Mouse (Mus musculus) layer of hippocampus, postnatal 10 days (tissue): ENCODE data around the gene Sema3b. TPM values are rescaled to one million over a fixed set of nuclear protein-coding genes. Genes with fewer than 3 reads are reported as not detected.

ENCODE experiments used
- DNase-seq, 2 experiments: peaks; one replicate each; pipeline ENCODE4 v3.0.0; 2021; ENCODE audit warnings: low spot score in 2 of 2
- long read RNA-seq: library from polyadenylated mRNA; stranded (forward); transcript quantifications from one replicate; pipeline ENCODE4 v2.0.0, GENCODE M21; 2023
- total RNA-seq, 2 experiments: library from RNA; stranded (reverse); gene quantifications; 2 replicates each; pipeline ENCODE4 v1.2.3; 2021

Gene Sema3b
- total RNA-seq: 1 to 10 TPM; 3.5 to 3.7 TPM
- long read RNA-seq: 0 reads

GRCm38 (mm10) chr9:107608741-107609432 lies at the start of gene Sema3b:
Gene Sema3b (minus strand): TSS chr9:107609229.
- DNase-seq: no peak

- no peak for DNase-seq
Observed at GRCm38 (mm10) chr9:107658096-107658495, 49.1 kb upstream of the Sema3b start.

GRCm38 (mm10) chr9:107657144-107657543 lies 48.1 kb upstream of the Sema3b start:
- no peak for DNase-seq

GRCm38 (mm10) chr9:107654585-107654984 lies 45.6 kb upstream of the Sema3b start:
- no peak for DNase-seq

GRCm38 (mm10) chr9:107653474-107653873 lies 44.4 kb upstream of the Sema3b start:
- no peak for DNase-seq

- DNase-seq: peak in 1 of 2 experiments; percentile 69
Observed at GRCm38 (mm10) chr9:107650708-107651481, 41.9 kb upstream of the Sema3b start.

GRCm38 (mm10) chr9:107650225-107650624 lies 41.2 kb upstream of the Sema3b start:
- DNase-seq: no peak

- DNase-seq: no peak
Observed at GRCm38 (mm10) chr9:107648767-107649166, 39.7 kb upstream of the Sema3b start.

- no peak for DNase-seq
Observed at GRCm38 (mm10) chr9:107646975-107647374, 37.9 kb upstream of the Sema3b start.

GRCm38 (mm10) chr9:107645577-107645976 lies 36.5 kb upstream of the Sema3b start:
- peak; percentile 84 to 90 for DNase-seq

GRCm38 (mm10) chr9:107645153-107645510 lies 36.1 kb upstream of the Sema3b start:
- no peak for DNase-seq

- peak; percentile 93 to 96 for DNase-seq
Observed at GRCm38 (mm10) chr9:107644495-107645152, 35.6 kb upstream of the Sema3b start.

- no peak for DNase-seq
Observed at GRCm38 (mm10) chr9:107643544-107644214, 34.6 kb upstream of the Sema3b start.

GRCm38 (mm10) chr9:107641666-107642065 lies 32.6 kb upstream of the Sema3b start:
- no peak for DNase-seq

- no peak for DNase-seq
Observed at GRCm38 (mm10) chr9:107640257-107640772, 31.3 kb upstream of the Sema3b start.

GRCm38 (mm10) chr9:107637070-107637469 lies 28.0 kb upstream of the Sema3b start:
- no peak for DNase-seq

- peak; percentile 90 to 93 for DNase-seq
Observed at GRCm38 (mm10) chr9:107635279-107636028, 26.4 kb upstream of the Sema3b start, which contains the start of gene Gnai2. Gene Gnai2 (minus strand): TSS chr9:107635367.

- no peak for DNase-seq
Observed at GRCm38 (mm10) chr9:107634406-107635278, 25.6 kb upstream of the Sema3b start.

GRCm38 (mm10) chr9:107633661-107634405 lies 24.8 kb upstream of the Sema3b start:
- peak; percentile 53 to 58 for DNase-seq
